Mouse (Mus musculus): ENCODE data around the gene Zmynd11. TPM values are rescaled to one million over a fixed set of nuclear protein-coding genes. Genes with fewer than 3 reads are reported as not detected.

Gene Zmynd11
- polyA plus RNA-seq, 1 experiment from 2014 or later, result 67.1 TPM

- DNase-seq (ENCODE audit: low spot score), result no peak
- ATAC-seq (replicated peaks; ENCODE audit: low FRiP score, low read depth), result no peak
- no peaks in the 10 kb centered on the region for H3K27me3 ChIP-seq (ENCODE audit: insufficient read depth, low read length)
- 36% methylated on average over 5 of the region's 5 CpGs for WGBS
- no peaks in the 10 kb centered on the region for H3K36me3 ChIP-seq (ENCODE audit: insufficient read depth, low read length)
- H3K4me3 ChIP-seq (replicated peaks; ENCODE audit: low read depth, low read length), result no peak overlapping the region
- TF ChIP-seq CTCF (IDR thresholded peaks at IDR 0.05; ENCODE audit: low read depth), result no peak
- no peak overlapping the region for H3K27ac ChIP-seq
- no peak overlapping the region for H3K4me2 ChIP-seq (ENCODE audit: low read length)
- H3K4me1 ChIP-seq (replicated peaks; ENCODE audit: insufficient read depth, low read length), result 0 out of 2 replicates have a peak, but pooled peaks cover 9% of the 10 kb centered on the region
- H3K9ac ChIP-seq (ENCODE audit: low read depth, low read length), result no peak overlapping the region
- no peaks in the 10 kb centered on the region for H3K9me3 ChIP-seq (replicated peaks; ENCODE audit: low read length)
Measured at GRCm38 (mm10) chr13:9767279-9767678, 2.1 kb upstream of the Zmynd11 start.

DNA sequence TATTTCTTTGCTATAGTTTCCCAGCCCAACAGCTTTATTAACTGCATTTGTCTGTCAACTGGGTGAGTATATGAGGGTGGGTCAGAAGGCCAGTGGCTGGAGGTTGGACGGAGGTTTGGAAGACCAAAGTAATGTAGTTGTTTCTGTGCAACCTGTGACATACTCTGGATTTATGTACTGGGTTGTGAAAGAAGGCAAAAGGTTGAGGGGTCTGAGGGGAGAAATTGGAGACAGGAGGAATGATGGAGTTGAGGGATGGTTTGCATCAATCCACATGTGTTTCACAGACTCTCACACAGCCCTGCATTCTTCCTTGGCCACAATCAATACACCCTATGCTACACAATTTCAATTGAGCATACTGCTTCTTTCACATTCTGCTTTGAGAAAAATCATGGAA lies 1.4 kb upstream of the Zmynd11 start:
- no peaks in the 10 kb centered on the region for H3K9me3 ChIP-seq (replicated peaks; ENCODE audit: low read length)
- ATAC-seq (replicated peaks; ENCODE audit: low FRiP score, low read depth), result no peak
- 50% methylated on average over 1 of the region's 1 CpGs for WGBS
- H3K27me3 ChIP-seq (ENCODE audit: insufficient read depth, low read length), result no peaks in the 10 kb centered on the region
- no peak overlapping the region for H3K9ac ChIP-seq (ENCODE audit: low read depth, low read length)
- no peak for DNase-seq (ENCODE audit: low spot score)
- H3K4me3 ChIP-seq (replicated peaks; ENCODE audit: low read depth, low read length), result no peak overlapping the region
- H3K4me2 ChIP-seq (ENCODE audit: low read length), result no peak overlapping the region
- H3K4me1 ChIP-seq (replicated peaks; ENCODE audit: insufficient read depth, low read length), result 0 out of 2 replicates have a peak, but pooled peaks cover 13% of the 10 kb centered on the region
- no peaks in the 10 kb centered on the region for H3K36me3 ChIP-seq (ENCODE audit: insufficient read depth, low read length)
- TF ChIP-seq CTCF (IDR thresholded peaks at IDR 0.05; ENCODE audit: low read depth), result no peak
- H3K27ac ChIP-seq, result no peak overlapping the region

DNA sequence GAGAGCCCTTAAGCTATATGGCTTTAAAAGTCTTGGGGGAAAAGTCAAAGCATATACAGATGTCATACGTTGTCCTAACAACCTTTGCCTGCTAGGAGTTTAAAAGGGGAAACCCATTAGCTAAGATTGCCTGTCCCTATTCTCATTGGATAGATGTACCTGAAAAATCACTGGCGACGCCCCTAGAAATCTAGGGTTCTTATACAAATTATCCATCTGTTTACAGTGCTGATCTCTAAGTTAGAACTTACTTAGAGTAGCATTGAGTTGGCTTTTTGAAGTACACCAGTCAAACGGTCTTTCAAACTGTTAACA lies 364 bp upstream of the Zmynd11 start:
- H3K4me1 ChIP-seq (replicated peaks; ENCODE audit: insufficient read depth, low read length), result 0 out of 2 replicates have a peak, but pooled peaks cover 20% of the 10 kb centered on the region
- no peak for ATAC-seq (replicated peaks; ENCODE audit: low FRiP score, low read depth)
- H3K9me3 ChIP-seq (replicated peaks; ENCODE audit: low read length), result no peaks in the 10 kb centered on the region
- peak overlapping the region; percentile 91 for H3K4me3 ChIP-seq (replicated peaks; ENCODE audit: low read depth, low read length)
- no peaks in the 10 kb centered on the region for H3K36me3 ChIP-seq (ENCODE audit: insufficient read depth, low read length)
- no peaks in the 10 kb centered on the region for H3K27me3 ChIP-seq (ENCODE audit: insufficient read depth, low read length)
- 10% methylated on average over 4 of the region's 4 CpGs for WGBS
- TF ChIP-seq CTCF (IDR thresholded peaks at IDR 0.05; ENCODE audit: low read depth), result no peak
- H3K27ac ChIP-seq, result peak overlapping the region; percentile 99; the same call in 1 of the 2 replicates
- H3K9ac ChIP-seq (ENCODE audit: low read depth, low read length), result peak overlapping the region; percentile 100; the same call in 1 of the 2 replicates
- peak overlapping the region; percentile 78 for H3K4me2 ChIP-seq (ENCODE audit: low read length)
- peak; percentile 32 for DNase-seq (ENCODE audit: low spot score)

- TF ChIP-seq CTCF (IDR thresholded peaks at IDR 0.05; ENCODE audit: low read depth), result no peak
- ATAC-seq (replicated peaks; ENCODE audit: low FRiP score, low read depth) (peak; percentile 78), DNase-seq (ENCODE audit: low spot score) (peak; percentile 78)
- peak overlapping the region; percentile 100 for H3K9ac ChIP-seq (ENCODE audit: low read depth, low read length)
- H3K36me3 ChIP-seq (ENCODE audit: insufficient read depth, low read length), result no peaks in the 10 kb centered on the region
- peaks cover 20% of the 10 kb centered on the region; the same call in 1 of the 2 replicates for H3K4me1 ChIP-seq (replicated peaks; ENCODE audit: insufficient read depth, low read length)
- no peaks in the 10 kb centered on the region for H3K9me3 ChIP-seq (replicated peaks; ENCODE audit: low read length)
- under 1% methylated on average over 53 of the region's 111 CpGs for WGBS
- H3K4me3 ChIP-seq (replicated peaks; ENCODE audit: low read depth, low read length), result peak overlapping the region; percentile 91
- peak overlapping the region; percentile 78 for H3K4me2 ChIP-seq (ENCODE audit: low read length)
- peak overlapping the region; percentile 99 for H3K27ac ChIP-seq
- H3K27me3 ChIP-seq (ENCODE audit: insufficient read depth, low read length), result no peaks in the 10 kb centered on the region
Measured at GRCm38 (mm10) chr13:9763828-9764645, 1.1 kb downstream of the Zmynd11 start.

DNA sequence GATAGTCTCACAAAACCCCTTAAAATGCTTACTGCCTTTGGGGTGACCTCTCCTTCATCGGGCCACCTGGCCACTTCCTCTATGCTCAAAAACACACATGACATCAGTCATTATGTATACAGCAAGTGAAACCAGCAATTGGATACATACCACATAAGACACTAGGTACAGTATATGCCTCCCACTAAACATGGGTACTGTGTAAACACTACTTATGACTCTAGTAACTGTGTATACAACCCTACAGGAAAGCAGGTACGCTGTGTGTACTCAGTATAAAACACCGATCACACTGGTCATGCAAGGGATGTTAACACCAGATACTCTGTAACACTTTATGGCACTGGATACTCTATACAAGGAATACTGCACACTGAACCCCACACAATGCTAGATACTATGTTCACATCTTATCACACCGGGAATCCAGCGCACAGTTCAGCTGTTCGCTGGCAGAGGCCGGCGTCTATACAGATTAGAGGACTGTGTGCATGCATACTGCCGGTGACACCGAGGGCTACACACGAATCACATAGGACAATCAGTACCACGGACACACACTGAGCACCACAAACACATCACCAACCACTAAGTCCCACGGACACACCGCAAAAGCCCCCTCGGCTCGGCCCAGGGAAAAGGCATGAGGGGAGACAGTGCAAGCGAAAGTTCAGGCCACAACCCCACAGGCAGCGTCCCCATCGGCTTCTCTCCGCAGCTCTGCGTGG lies 1.9 kb downstream of the Zmynd11 start:
- H3K4me3 ChIP-seq (replicated peaks; ENCODE audit: low read depth, low read length), result peak overlapping the region; percentile 91
- DNase-seq (ENCODE audit: low spot score) (peak; percentile 56), ATAC-seq (replicated peaks; ENCODE audit: low FRiP score, low read depth) (peak; percentile 33)
- peak overlapping the region; percentile 100 for H3K9ac ChIP-seq (ENCODE audit: low read depth, low read length)
- H3K4me2 ChIP-seq (ENCODE audit: low read length), result peak overlapping the region; percentile 78
- peaks cover 24% of the 10 kb centered on the region; the same call in 1 of the 2 replicates for H3K4me1 ChIP-seq (replicated peaks; ENCODE audit: insufficient read depth, low read length)
- no peaks in the 10 kb centered on the region for H3K36me3 ChIP-seq (ENCODE audit: insufficient read depth, low read length)
- peak overlapping the region; percentile 99 for H3K27ac ChIP-seq
- H3K27me3 ChIP-seq (ENCODE audit: insufficient read depth, low read length), result no peaks in the 10 kb centered on the region
- H3K9me3 ChIP-seq (replicated peaks; ENCODE audit: low read length), result no peaks in the 10 kb centered on the region
- TF ChIP-seq CTCF (IDR thresholded peaks at IDR 0.05; ENCODE audit: low read depth), result no peak
- WGBS, result under 1% methylated on average over 21 of the region's 21 CpGs

DNA sequence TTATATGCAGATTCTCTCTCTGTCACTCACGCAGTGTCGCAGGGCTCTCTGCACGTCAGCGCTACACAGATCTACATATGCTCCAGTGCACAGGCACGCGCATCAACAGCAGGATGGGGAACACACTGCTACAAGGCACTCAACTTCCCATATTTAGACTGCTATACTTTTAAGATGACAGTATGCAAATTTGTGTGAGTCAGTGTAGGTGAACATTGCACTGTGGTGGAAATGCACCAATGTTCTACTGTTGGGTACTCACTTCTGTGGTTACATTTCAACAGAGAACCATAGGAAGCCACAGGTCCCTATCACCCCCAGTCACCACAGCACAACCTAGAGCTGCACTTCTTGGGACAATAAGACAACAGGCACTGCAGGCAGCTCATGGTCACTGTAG lies 5.1 kb downstream of the Zmynd11 start:
- no peak overlapping the region for H3K27ac ChIP-seq
- no peak for ATAC-seq (replicated peaks; ENCODE audit: low FRiP score, low read depth)

More for the DNA sequence above, 5.1 kb downstream of the Zmynd11 start:
- Histone ChIP-seq H3K4me3 (replicated peaks; ENCODE audit: low read depth, low read length) (no peak overlapping the region), H3K4me2 (ENCODE audit: low read length) (no peak overlapping the region), H3K36me3 (ENCODE audit: insufficient read depth, low read length) (no peaks in the 10 kb centered on the region), H3K9ac (ENCODE audit: low read depth, low read length) (no peak overlapping the region), H3K4me1 (replicated peaks; ENCODE audit: insufficient read depth, low read length) (peaks cover 24% of the 10 kb centered on the region; the same call in 1 of the 2 replicates), H3K27me3 (ENCODE audit: insufficient read depth, low read length) (no peaks in the 10 kb centered on the region), H3K9me3 (replicated peaks; ENCODE audit: low read length) (no peaks in the 10 kb centered on the region)
- DNase-seq (ENCODE audit: low spot score), result no peak
- TF ChIP-seq CTCF (IDR thresholded peaks at IDR 0.05; ENCODE audit: low read depth), result no peak
- WGBS, result 72% methylated on average over 6 of the region's 6 CpGs

Data from kidney, postnatal 0 days (tissue).